Mouse (Mus musculus) heart, embryonic 11.5 days (tissue): ENCODE measurements at regions not wholly inside any gene's neighbourhood (a gene's known extent, or its start where the extent isn't known, plus 50 kb on each side); places are given as distances from the start of the nearest gene placed in this dataset.
"Not testable (repeated sequence)": the region's sequence is repeated elsewhere in the genome, so short reads cannot be mapped to it uniquely, and the experiment has no call there.

ENCODE experiments used
- ATAC-seq: fragments of 200-750 bp; cut with Nextera tagmentation; replicated peaks from 2 replicates; pipeline ENCODE4 v1.8.0; 2017; ENCODE audit warnings: moderate library complexity; ENCODE audit not compliant: insufficient number of reproducible peaks, low FRiP score, low TSS enrichment
- H3K27ac ChIP-seq: fragments of 300-500 bp; sonication (generic); 2 replicates; pipeline ENCODE4 v1.5.1; 2014; ENCODE audit warnings: mild to moderate bottlenecking, low read depth, low read length
- H3K27me3 ChIP-seq: fragments of 300-500 bp; sonication (generic); 2 replicates; pipeline ENCODE4 v1.6.1; 2014; ENCODE audit warnings: mild to moderate bottlenecking, low read length, mixed read lengths; ENCODE audit not compliant: control insufficient read depth, insufficient read depth
- H3K36me3 ChIP-seq: fragments of 300-500 bp; sonication (generic); 2 replicates; pipeline ENCODE4 v1.6.1; 2014; ENCODE audit warnings: mild to moderate bottlenecking, low read length, moderate library complexity, mixed read lengths; ENCODE audit not compliant: control insufficient read depth, insufficient read depth
- H3K4me1 ChIP-seq: fragments of 300-500 bp; sonication (generic); 2 replicates; pipeline ENCODE4 v1.6.1; 2014; ENCODE audit warnings: low read length; ENCODE audit not compliant: control insufficient read depth, insufficient read depth
- H3K4me2 ChIP-seq: fragments of 300-500 bp; sonication (generic); 2 replicates; pipeline ENCODE4 v1.6.1; 2014; ENCODE audit warnings: mild to moderate bottlenecking, moderate library complexity
- H3K4me3 ChIP-seq: fragments of 300-500 bp; sonication (generic); 2 replicates; pipeline ENCODE4 v1.5.1; 2014; ENCODE audit warnings: low read depth, low read length
- H3K9ac ChIP-seq: fragments of 300-500 bp; sonication (generic); 2 replicates; pipeline ENCODE4 v1.6.1; 2014; ENCODE audit warnings: mild to moderate bottlenecking, low read depth, low read length, moderate library complexity
- H3K9me3 ChIP-seq: fragments of 300-500 bp; sonication (generic); replicated peaks from 2 replicates; pipeline ENCODE4 v1.6.1; 2016; ENCODE audit warnings: low read length; ENCODE audit not compliant: control insufficient read depth
- WGBS: fragments of 180-500 bp; shearing (Covaris S2); extraction: QIAGEN DNeasy Blood & Tissue Kit; methylation state at CpG from one replicate; pipeline ENCODE4 v1.1.7; 2014; ENCODE audit not compliant: insufficient replicate concordance; 5-methylcytosine and 5-hydroxymethylcytosine counted together

DNA sequence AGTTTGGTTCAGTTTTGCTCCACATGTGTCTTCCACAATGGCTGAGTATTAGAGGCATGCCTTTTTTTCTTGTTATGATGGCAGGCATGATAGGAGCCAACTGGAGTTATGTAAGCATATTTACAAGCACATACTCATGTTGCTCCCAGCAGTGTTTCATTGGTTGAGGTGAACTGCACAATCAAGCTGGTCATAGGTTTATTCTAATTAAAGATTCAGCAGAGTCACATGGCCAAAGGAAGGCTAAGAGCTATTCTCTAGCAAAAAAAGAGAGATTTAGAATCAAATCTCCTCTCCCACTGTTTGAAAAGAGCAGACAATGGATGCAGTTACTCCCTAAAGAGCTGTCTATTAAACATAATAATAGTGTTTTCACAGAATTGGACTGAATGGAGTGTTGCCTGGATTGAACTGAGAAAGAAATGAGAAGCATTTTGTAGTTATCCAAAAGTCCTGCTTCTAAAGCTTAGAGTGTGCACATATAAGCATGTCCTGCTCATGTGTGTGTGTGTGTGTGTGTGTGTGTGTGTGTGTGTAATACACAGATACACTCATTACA, 359.0 kb downstream of the Tdrd3 start:
- Histone ChIP-seq H3K36me3 (no peaks in the 10 kb centered on the region), H3K27me3 (no peaks in the 10 kb centered on the region), H3K4me2 (no peak overlapping the region), H3K9ac (no peak overlapping the region), H3K4me3 (no peak overlapping the region), H3K4me1 (no peaks in the 10 kb centered on the region), H3K9me3 (no peaks in the 10 kb centered on the region), H3K27ac (no peak overlapping the region)
- no peak for ATAC-seq

DNA sequence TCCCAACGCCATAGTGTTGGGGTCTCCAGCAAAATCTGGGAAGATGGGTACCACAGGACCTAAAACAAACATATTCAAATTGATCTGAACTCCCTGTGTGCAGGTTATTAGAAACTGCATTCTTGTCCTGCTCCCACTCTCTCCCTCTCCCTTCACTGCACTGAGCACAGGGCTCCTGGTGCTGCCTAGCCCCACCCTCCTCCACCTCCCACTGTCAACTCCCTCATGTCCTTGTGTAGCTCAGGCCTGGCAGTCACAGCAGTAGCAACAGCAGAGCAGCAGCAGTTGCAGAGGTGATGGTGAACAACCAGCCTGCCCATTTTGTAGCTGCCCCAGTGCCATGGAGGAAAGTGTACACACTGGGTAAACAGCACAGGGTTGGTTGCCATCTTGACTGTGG, 383.4 kb downstream of the Tdrd3 start:
- no peak overlapping the region for H3K9ac ChIP-seq
- no peak overlapping the region for H3K27ac ChIP-seq
- H3K36me3 ChIP-seq, result no peaks in the 10 kb centered on the region
- no peak overlapping the region for H3K4me2 ChIP-seq
- H3K9me3 ChIP-seq, result no peaks in the 10 kb centered on the region
- ATAC-seq, result no peak
- WGBS, result 79% methylated on average over 1 of the region's 1 CpGs
- no peaks in the 10 kb centered on the region for H3K27me3 ChIP-seq
- no peaks in the 10 kb centered on the region for H3K4me1 ChIP-seq
- H3K4me3 ChIP-seq, result no peak overlapping the region

DNA sequence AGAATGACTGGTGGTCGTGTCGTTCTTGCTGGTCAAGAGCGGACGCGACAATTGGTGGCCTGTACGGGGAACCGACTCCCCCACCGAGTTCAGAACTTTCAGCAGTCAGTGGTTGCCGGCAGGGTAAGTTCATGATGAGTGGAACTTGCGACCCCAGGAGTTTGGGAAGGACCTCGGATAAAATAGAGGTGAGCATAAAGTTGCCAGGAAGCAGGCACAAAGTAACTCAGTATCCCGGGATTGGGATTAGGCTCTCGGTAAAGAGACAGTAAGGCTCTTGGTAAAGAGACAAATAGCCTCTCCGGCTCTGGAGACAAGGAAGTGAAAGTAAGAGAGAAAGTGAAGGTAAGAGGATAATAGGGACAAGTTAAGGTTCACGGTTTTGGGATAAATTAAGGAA, 393.2 kb downstream of the Tdrd3 start:
- not testable (repeated sequence) for ATAC-seq, H3K9me3 ChIP-seq, H3K9ac ChIP-seq, H3K27ac ChIP-seq, H3K27me3 ChIP-seq, H3K4me1 ChIP-seq, H3K36me3 ChIP-seq, H3K4me3 ChIP-seq, H3K4me2 ChIP-seq
- WGBS, result 83% methylated on average over 15 of the region's 15 CpGs

GRCm38 (mm10) chr14:87844120-87844519, 427.7 kb downstream of the Tdrd3 start:
- H3K4me3 ChIP-seq, result no peak overlapping the region
- H3K4me2 ChIP-seq, result no peak overlapping the region
- H3K9ac ChIP-seq, result no peak overlapping the region
- H3K4me1 ChIP-seq, result no peaks in the 10 kb centered on the region
- ATAC-seq, result no peak
- no peak overlapping the region for H3K27ac ChIP-seq
- no peaks in the 10 kb centered on the region for H3K36me3 ChIP-seq
- no peaks in the 10 kb centered on the region for H3K27me3 ChIP-seq
- H3K9me3 ChIP-seq, result no peaks in the 10 kb centered on the region
- 74% methylated on average over 2 of the region's 2 CpGs for WGBS

- no peak for ATAC-seq
- H3K36me3 ChIP-seq, result no peaks in the 10 kb centered on the region
- H3K27me3 ChIP-seq, result no peaks in the 10 kb centered on the region
- no peak overlapping the region for H3K9ac ChIP-seq
- no peak overlapping the region for H3K4me2 ChIP-seq
- H3K27ac ChIP-seq, result no peak overlapping the region
- no peak overlapping the region for H3K4me3 ChIP-seq
- no peaks in the 10 kb centered on the region for H3K4me1 ChIP-seq
- 75% methylated on average over 3 of the region's 3 CpGs for WGBS
- H3K9me3 ChIP-seq, result no peaks in the 10 kb centered on the region
Observed at GRCm38 (mm10) chr14:87861486-87861885, 445.0 kb downstream of the Tdrd3 start.

GRCm38 (mm10) chr14:87864388-87865215, 448.2 kb downstream of the Tdrd3 start:
- H3K4me2 ChIP-seq, result no peak overlapping the region
- no peaks in the 10 kb centered on the region for H3K36me3 ChIP-seq
- ATAC-seq, result no peak
- 81% methylated on average over 9 of the region's 9 CpGs for WGBS
- no peak overlapping the region for H3K9ac ChIP-seq
- H3K27ac ChIP-seq, result no peak overlapping the region
- no peak overlapping the region for H3K4me3 ChIP-seq
- H3K27me3 ChIP-seq, result no peaks in the 10 kb centered on the region
- no peaks in the 10 kb centered on the region for H3K4me1 ChIP-seq
- no peaks in the 10 kb centered on the region for H3K9me3 ChIP-seq

- H3K4me3 ChIP-seq, result no peak overlapping the region
- no peaks in the 10 kb centered on the region for H3K4me1 ChIP-seq
- H3K4me2 ChIP-seq, result no peak overlapping the region
- H3K9me3 ChIP-seq, result no peaks in the 10 kb centered on the region
- no peaks in the 10 kb centered on the region for H3K36me3 ChIP-seq
- WGBS, result 67% methylated on average over 14 of the region's 14 CpGs
- H3K9ac ChIP-seq, result no peak overlapping the region
- no peaks in the 10 kb centered on the region for H3K27me3 ChIP-seq
- no peak for ATAC-seq
- no peak overlapping the region for H3K27ac ChIP-seq
Observed at GRCm38 (mm10) chr14:87865216-87866202, 449.1 kb downstream of the Tdrd3 start.

- H3K4me3 ChIP-seq, result no peak overlapping the region
- H3K27me3 ChIP-seq, result no peaks in the 10 kb centered on the region
- H3K9me3 ChIP-seq, result no peaks in the 10 kb centered on the region
- 70% methylated on average over 3 of the region's 3 CpGs for WGBS
- H3K27ac ChIP-seq, result no peak overlapping the region
- no peak for ATAC-seq
- H3K4me2 ChIP-seq, result no peak overlapping the region
- no peaks in the 10 kb centered on the region for H3K4me1 ChIP-seq
- no peak overlapping the region for H3K9ac ChIP-seq
- no peaks in the 10 kb centered on the region for H3K36me3 ChIP-seq
Observed at GRCm38 (mm10) chr14:87901784-87902183, 485.3 kb downstream of the Tdrd3 start.
